Mouse (Mus musculus): Measurements from ENCODE around the gene Mxd3. TPM values are rescaled to one million over a fixed set of nuclear protein-coding genes. Genes with fewer than 3 reads are reported as not detected.
A peak's percentile ranks its signal among the peaks of the same experiment; 100 is the strongest.

Gene Mxd3
- total and polyA plus RNA-seq, 3 experiments: 4.1 to 7.3 (median 6.9) TPM

- peak; percentile 73 for TF ChIP-seq TCF12 (IDR thresholded peaks at IDR 0.05; ENCODE audit: low read depth, low read length)
- TF ChIP-seq MAX (IDR thresholded peaks at IDR 0.05; ENCODE audit: low read length): 0 out of 2 replicates have a peak, but pooled peaks have one; percentile 19
- peak; percentile 92; the same call in 1 of the 2 replicates for TF ChIP-seq KAT2A (IDR thresholded peaks at IDR 0.05; ENCODE audit: insufficient replicate concordance, low read length)
- no peak for TF ChIP-seq MAFK (IDR thresholded peaks at IDR 0.05; ENCODE audit: insufficient replicate concordance, low read length)
- no peak for TF ChIP-seq MEF2A (IDR thresholded peaks at IDR 0.05; ENCODE audit: borderline replicate concordance, low read depth, low read length)
- TF ChIP-seq TBP (conservative IDR thresholded peaks at IDR 0.05; ENCODE audit: low read depth, low read length): no peak
- TF ChIP-seq GABPA (IDR thresholded peaks at IDR 0.05; ENCODE audit: insufficient replicate concordance, low read depth, low read length): peak; percentile 28; the same call in 1 of the 2 replicates
- TF ChIP-seq CTCF (conservative IDR thresholded peaks at IDR 0.05 in 1 of 2, IDR thresholded peaks at IDR 0.05 in 1 of 2; ENCODE audit: low read depth in 2 of 2, low read length in 2 of 2): no peak
- no peak for TF ChIP-seq RAD21 (IDR thresholded peaks at IDR 0.05; ENCODE audit: low read depth, low read length)
- TF ChIP-seq MYC (IDR thresholded peaks at IDR 0.05; ENCODE audit: low read depth, low read length): peak; percentile 9; the same call in 1 of the 2 replicates
Measured at GRCm38 (mm10) chr13:55362453-55363060, 32.9 kb upstream of the Mxd3 start, which contains the start of gene Lman2 (continued).

- Histone ChIP-seq H3K4me1 (ENCODE audit: control insufficient read depth in 1 of 2, insufficient read depth in 2 of 2) (peaks cover 8 to 47% of the 10 kb centered on the region in 2 experiments), H3K4me3 (replicated peaks in 1 of 3; ENCODE audit: low read depth in 2 of 3, low read length in 2 of 3, poor library complexity in 1 of 3) (peak overlapping the region; percentile 92 to 100 (median 93)), H3K27ac (ENCODE audit: insufficient read depth, low read depth) (peak overlapping the region; percentile 51), H3K36me3 (replicated peaks in 1 of 2; ENCODE audit: control insufficient read depth in 1 of 2, insufficient read depth in 1 of 2, low read length in 1 of 2) (peaks cover 25 to 40% of the 10 kb centered on the region in 2 experiments), H3K27me3 (replicated peaks) (no peaks in the 10 kb centered on the region), H3K79me2 (replicated peaks; ENCODE audit: control insufficient read depth, extremely low read depth, insufficient read depth, poor library complexity, severe bottlenecking) (peaks cover 53% of the 10 kb centered on the region), H3K4me2 (ENCODE audit: insufficient read depth, low read depth, poor library complexity, severe bottlenecking) (peak overlapping the region; percentile 84), H3K9me3 (replicated peaks; ENCODE audit: low read length) (no peaks in the 10 kb centered on the region), H3K9ac (ENCODE audit: insufficient read depth, low read depth) (peak overlapping the region; percentile 93)
- in situ Hi-C loops (cut with MboI; ENCODE audit: low pct_ligation_motif_present, low pct_unique_long_range_greater_than_20kb, low sequenced_read_pairs): no loop called here
- TF ChIP-seq MXI1 (IDR thresholded peaks at IDR 0.05; ENCODE audit: low read depth, low read length): peak; percentile 20; the same call in 1 of the 2 replicates
- no peak for TF ChIP-seq SMC3 (IDR thresholded peaks at IDR 0.05; ENCODE audit: low read depth, low read length)
- TF ChIP-seq POLR2AphosphoS2 (IDR thresholded peaks at IDR 0.05; ENCODE audit: low read depth, low read length): no peak
- no peak for TF ChIP-seq NRF1 (IDR thresholded peaks at IDR 0.05; ENCODE audit: low read depth, low read length)
- no peak for TF ChIP-seq RCOR1 (conservative IDR thresholded peaks at IDR 0.05; ENCODE audit: low read depth, low read length)
- TF ChIP-seq ZMIZ1 (IDR thresholded peaks at IDR 0.05; ENCODE audit: low read depth, low read length): no peak
- TF ChIP-seq GABPA (IDR thresholded peaks at IDR 0.05; ENCODE audit: insufficient replicate concordance, low read depth, low read length): no peak
- TF ChIP-seq MAX (IDR thresholded peaks at IDR 0.05; ENCODE audit: low read length): peak; percentile 85
- TF ChIP-seq HCFC1 (IDR thresholded peaks at IDR 0.05; ENCODE audit: low read depth, low read length): no peak
- TF ChIP-seq MYC (IDR thresholded peaks at IDR 0.05; ENCODE audit: low read depth, low read length): peak; percentile 73
- dilution Hi-C loops (cut with MboI; ENCODE audit: extremely low pct_ligation_motif_present, extremely low pct_unique_long_range_greater_than_20kb, low sequenced_read_pairs): no loop called here
- DNase-seq (ENCODE audit: extremely low read depth): no peak
Measured at GRCm38 (mm10) chr13:55361974-55362452, 32.4 kb upstream of the Mxd3 start.
